Mouse (Mus musculus): ENCODE results near the gene Nfkb1.

The Nfkb1 gene

DNA sequence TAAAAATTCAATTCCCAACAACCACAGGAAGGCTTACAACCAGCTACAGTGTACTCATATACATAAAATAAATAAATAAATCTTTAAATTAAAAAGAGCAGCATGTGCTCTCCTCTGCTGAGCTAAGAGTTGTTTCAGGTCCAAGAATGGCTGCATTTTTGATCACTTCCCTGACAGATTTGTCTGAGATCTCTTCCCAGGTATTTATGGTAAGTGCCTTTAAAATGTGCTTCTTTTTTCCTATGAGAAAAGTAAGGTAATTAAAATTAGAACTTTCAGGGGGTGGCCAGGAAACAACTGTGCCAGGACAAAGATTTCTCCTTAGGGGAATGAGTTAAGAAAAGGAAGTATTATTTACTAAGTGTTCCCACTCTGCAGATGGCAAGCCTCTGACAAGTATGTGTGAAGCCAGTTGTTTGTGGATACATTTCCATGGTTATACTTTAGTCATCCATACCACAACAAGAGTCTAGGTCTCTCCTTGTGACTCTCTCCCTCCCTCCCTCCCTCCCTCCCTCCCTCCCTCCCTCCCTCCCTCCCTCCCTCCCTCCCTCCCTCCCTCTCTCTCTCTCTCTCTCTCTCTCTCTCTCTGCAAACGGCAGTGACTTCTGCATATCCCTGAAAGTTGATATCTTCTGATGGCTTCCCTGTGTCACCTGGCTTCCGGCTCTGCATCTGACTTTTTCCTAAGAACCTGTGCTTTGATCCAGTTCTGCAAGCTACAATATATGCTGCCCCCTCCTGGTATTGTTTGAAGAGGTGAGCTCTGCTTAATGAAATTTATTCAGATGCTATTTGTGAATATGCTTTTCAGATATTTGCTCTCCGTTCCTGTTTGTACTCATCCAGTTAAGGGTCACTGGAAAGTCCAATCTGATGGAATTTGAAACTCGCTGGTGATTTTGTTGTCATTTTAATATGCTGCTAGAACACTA lies 21.9 kb upstream of the Nfkb1 start:
- CTCF ChIA-PET = interaction anchor here (0.6 to 2.2 kb wide), 36 partner anchors 15 to 1108 kb away, joined by 3 to 15 read pairs (median 4); partner anchors contain the start of genes Bdh2 (in 2 of the 4) and Manba (in 1 of the 4)
- POLR2A ChIA-PET = no interaction called here

DNA sequence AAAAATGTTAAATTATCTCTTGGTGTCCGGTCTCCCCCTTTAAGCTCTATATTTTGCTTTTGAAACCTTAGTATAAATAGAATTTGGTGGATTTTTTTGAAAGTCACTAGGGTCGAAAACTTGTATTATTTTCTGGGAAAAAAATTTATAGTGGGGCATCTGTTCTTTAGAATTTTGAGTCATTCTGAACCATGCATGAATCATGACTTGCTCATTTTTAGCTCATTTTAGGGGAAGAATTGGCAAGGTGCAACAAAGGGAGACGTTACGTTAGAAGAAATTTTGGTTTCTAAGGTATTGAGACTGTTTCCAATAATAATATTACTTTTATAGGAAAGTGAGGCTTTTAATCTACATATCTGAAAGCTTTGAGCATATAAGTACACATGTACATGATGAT lies 20.3 kb upstream of the Nfkb1 start:
- ChIA-PET POLR2A (interaction anchor here in 1 of 4 experiments (1.0 to 1.6 kb wide), 2 partner anchors 14 to 20 kb away, joined by 3 to 4 read pairs; partner anchors contain the start of gene Nfkb1), CTCF (no interaction called here)

DNA sequence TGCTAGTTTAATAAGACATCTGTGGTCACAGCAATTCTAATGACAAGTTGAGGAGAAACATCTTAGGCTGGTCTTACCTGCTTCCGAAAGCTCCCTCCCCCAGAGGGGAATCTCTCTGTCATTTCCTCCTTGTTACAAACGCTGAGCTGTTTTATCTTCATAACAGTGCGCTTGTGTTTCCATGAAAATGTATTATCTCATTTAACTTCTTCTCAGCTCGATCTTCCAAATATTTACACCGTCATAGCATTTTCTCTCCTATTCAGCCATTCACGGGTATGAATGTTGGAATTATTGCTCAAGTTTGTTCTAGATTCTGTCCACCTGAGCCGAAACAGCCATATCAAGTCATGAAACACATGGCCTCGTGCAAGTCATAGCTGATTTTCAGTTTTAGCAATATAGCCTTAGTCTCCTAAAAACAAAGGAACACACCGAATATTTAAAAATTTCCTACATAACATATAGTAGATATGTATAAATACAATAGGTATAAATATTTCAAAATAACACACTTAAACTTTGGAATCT lies 19.8 kb upstream of the Nfkb1 start:
- ChIA-PET POLR2A (interaction anchor here in 1 of 4 experiments (1.0 to 1.6 kb wide), 2 partner anchors 15 to 19 kb away, joined by 3 to 4 read pairs; partner anchors contain the start of gene Nfkb1), CTCF (no interaction called here)

DNA sequence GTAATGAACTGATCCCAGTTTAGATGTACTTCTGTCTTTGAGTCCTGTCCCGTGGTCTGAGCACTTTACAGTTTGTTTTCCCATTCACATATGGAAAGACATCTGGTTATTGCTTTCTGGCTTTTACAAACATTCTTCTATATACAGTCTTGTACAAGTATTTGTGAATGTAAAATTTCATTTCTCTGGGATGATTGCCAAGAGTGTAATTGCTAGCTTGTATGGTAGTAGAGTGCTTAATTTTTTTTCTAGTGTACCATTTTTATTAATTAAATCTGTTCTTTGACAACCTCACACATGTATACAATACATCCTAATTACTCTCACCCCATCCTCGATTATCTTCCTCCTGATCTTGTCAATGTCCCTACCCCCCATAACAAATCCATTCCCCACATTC lies 12.0 kb upstream of the Nfkb1 start:
- ChIA-PET CTCF (no interaction called here), POLR2A (interaction anchor here in 1 of 4 experiments (1.0 kb wide), 1 partner anchor 11 kb away, joined by 4 read pairs; no protein-coding TSS in a partner anchor)

DNA sequence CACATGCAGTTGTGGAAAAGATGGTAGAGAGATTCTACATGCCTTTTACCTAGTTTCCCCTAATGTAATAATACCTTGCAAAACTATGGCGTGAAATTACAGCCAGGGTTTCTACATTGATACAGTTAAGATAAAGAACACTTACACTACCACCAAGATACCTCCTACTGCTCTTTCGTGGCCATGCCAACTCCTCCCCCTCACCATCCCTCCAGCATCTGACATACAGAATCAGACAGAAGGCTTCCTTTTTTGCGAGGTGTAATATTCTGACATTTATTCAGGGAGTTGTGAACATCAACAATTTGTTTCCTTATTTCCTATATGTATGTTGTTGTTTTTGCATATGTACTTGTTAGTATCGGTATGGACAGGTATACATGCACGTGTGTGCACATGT lies 11.3 kb upstream of the Nfkb1 start:
- ChIA-PET CTCF (no interaction called here), POLR2A (no interaction called here)

DNA sequence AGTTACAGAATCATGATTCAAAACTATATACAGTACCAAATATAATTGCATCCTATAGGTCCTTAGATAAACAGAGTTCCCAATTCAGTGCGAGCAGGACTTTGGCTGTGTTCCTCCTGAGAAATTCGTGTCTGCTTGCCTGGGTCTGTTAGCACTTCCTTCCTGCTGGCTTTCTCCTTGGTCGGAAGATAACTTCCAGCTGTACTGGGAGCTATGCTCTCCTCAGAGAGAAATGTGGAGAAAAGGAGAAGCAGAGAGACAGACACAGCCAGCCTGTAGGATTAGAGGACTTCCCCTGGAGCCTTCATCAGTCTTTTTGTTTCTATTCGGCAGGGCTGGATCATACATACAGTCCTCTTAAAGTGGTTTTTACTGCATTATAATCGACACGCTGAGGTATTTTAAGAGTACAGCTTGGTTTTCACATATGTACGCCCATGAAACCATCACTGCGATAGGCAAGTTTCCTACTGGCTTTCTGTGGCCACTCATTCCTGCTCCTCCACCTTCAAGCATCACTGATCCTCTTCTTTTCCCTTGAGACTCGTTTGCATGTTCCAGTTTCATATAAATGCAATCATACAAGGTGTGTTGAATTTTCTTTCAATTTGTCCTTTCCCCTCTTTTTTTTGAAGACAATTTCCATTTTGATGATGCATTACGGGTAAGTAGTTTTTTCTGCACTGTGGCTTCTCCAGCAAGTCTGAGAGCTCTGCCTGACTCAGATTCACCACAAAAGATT lies 8.3 kb upstream of the Nfkb1 start:
- POLR2A ChIA-PET = no interaction called here
- CTCF ChIA-PET = no interaction called here

DNA sequence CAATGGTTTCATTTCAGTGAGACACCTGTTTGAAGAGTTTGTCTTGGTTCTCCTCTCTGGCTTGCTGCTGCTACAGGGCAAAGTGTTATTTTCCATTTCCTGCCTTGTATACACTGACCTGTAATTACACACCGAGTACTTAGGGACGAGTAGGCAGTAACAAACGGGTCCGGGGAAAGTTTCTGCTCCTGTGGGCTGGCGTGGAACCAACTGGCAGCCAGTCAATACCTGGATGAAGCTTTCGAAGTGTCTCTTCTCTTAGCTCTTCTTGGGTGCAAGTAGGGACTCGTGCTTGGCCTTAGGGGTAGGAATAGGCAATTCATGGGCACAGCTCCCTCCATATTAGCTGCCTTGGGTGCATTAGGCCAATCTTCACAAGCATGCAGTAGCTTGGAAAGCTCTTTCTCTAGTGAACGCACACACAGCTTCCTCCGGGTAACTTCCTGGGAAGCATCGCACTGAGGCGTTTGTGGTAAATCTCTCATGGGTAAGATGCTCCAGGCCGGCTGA lies 7.2 kb upstream of the Nfkb1 start:
- POLR2A ChIA-PET = interaction anchor here in 1 of 4 experiments (0.9 kb wide), 1 partner anchor 254 kb away, joined by 3 read pairs; no protein-coding TSS in a partner anchor
- CTCF ChIA-PET = interaction anchor here in 3 of 4 experiments (0.6 to 1.5 kb wide), 5 partner anchors 15 to 417 kb away, joined by 3 to 5 read pairs (median 4); partner anchors contain the start of gene Bdh2 (in 1 of the 3)

DNA sequence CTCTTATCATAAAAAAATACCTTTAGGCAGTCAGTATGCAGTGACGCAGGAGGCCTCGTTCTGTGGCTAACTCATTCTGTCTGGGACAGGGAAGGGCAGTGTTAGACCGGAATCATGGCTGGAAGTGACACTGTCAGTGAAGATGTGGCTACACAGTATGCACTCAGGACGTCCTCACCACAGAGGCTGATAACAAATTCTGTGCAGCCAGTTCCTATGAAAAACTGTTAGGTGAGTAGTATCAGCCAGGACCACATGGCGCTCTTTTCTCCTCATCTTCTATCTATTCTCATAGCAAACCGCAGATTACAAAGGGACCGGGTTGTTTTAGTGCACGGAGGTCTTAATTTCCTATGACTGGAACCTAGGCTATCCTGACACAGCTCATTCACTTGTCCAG lies 4.9 kb upstream of the Nfkb1 start:
- CTCF ChIA-PET = no interaction called here
- POLR2A ChIA-PET = no interaction called here

DNA sequence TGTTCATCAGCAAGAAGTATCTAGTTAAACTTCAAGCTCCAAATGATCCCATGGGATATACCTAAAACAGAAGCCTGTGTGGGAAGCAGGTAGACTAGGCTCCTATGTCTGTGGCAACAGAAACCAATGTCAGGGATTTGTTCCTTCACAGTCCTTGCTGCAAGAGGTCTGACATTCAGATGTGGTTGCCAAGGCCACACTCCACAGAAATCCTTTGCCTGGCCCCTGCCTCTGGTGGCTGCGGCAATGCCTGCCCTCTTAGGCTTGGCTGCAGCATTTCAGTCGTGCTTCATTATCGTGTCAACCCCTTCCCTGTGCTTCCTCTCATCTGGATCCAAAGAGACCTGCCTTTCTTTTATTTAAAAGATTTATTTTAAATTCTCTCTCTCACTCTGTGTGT lies 1.7 kb upstream of the Nfkb1 start:
- POLR2A ChIA-PET = interaction anchor here in 1 of 4 experiments (0.7 kb wide), 1 partner anchor 17 kb away, joined by 3 read pairs; no protein-coding TSS in a partner anchor
- CTCF ChIA-PET = interaction anchor here in 1 of 4 experiments (0.5 kb wide), 1 partner anchor 412 kb away, joined by 10 read pairs; the partner anchor contains the start of gene Bdh2

DNA sequence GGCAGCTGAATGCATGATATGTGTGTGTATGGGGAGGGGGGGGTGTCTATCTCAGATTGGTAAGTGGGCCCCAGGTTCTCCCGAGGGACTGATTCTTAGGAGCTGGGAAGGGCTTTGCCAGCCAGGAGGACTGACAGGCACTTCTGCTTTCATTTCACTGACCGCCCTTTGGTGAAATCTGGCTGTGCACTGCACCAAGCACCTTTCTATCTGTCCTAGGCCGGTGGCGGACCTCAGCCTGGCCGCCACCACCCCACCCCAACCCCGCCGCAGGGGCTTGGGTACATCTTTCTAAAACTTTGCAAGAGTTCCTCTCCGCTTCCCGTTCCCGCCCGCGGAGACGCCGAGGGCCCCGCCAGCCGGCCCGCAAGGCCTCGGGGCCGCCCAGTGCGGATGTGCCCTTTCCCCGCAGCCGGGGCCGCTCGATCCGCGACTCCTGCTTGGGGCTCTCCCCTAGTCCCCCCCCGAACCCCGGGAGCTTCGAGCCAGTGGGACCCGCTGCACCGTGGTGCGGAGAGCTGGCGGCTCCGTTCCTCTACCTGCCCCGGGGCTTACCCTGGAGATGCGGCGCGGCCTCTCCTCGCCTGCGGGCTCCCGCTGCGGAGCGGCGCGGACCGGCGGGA lies 668 bp downstream of the Nfkb1 start:
- ChIA-PET POLR2A (interaction anchor here in 3 of 4 experiments (0.6 to 2.4 kb wide), 8 partner anchors 9 to 252 kb away, joined by 3 to 8 read pairs (median 3); partner anchors contain the start of gene Ube2d3 (in 1 of the 3)), CTCF (interaction anchor here in 1 of 4 experiments (1.7 kb wide), 1 partner anchor 41 kb away, joined by 7 read pairs; no protein-coding TSS in a partner anchor)

DNA sequence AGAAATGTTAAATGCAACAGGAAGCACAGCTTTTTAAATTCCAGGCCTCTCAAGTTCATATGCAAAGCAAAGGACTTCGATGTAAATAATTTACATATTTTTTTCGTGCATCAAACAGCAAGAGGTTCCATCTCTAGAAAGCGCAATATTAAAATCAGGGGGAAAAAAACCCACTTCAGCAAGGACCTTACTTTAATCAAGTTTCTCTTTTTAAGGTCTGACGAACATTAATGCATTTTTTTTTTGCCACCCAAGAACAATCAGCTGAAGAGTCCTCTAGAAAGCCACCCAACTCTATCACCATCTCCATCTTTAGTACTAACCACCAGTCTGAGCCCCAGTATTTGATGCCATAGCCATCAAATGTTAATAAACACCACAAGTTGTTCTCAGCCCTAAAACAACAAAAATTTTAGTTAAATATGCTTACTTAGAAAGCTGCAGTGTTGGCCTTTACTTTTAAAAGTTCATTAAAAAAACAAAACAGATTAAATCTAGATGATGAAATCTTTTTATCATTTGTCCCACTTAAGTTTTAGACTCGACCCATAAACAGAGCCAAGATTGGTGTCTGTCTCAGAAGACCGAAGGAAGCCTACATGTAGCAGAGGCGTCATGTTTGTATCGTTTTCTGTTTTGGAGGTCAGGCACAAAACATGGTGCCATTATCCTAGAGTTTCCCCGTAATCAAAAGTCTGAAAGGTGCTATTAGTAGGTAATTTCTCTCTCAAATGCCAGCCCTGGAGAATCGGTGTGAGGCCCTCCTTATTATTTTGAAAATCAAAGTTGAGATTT lies 1.4 kb downstream of the Nfkb1 start:
- ChIA-PET CTCF (interaction anchor here in 2 of 4 experiments (0.5 to 0.9 kb wide), 2 partner anchors 24 to 41 kb away, joined by 3 to 4 read pairs; no protein-coding TSS in a partner anchor), POLR2A (interaction anchor here in 3 of 4 experiments (0.6 to 2.4 kb wide), 7 partner anchors 8 to 636 kb away, joined by 3 to 8 read pairs (median 3); partner anchors contain the start of gene Ube2d3 (in 1 of the 3))

DNA sequence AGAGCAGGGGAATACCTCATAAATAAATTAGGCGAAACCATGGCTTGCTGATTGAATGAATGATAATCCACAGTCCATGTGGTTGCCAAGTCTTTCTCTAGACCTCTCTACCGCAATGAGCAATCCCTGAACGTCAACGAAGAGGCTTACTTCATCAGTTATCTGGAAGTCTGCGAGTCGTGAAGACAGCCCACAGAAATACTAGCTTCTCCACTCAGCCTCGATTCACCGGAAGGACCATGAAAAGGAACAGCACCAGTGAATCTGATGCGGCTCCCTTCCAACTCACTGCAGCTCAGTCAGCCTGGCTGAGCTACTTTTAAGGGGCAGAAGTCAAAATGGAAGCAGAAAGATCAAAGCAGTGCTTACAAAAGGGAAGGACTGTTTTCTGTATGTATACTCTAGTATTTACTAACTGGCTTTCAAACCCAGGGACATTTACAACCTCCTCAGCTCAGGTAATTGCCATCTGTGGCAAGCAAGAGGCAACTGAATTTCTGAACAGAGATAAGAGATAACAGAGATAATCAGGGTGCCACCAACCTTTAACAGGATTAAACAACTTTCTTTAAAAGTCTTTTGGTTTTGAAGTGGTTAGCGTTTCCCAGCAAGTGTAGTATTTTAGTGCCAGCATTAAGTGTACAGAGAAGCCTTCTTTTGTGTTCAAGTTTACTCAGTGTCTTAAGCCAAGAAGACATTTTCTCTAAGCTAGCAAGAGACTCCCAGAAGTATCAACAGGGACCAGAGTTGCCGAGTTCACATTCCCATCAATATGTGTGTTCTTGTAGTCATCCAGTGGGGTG lies 2.2 kb downstream of the Nfkb1 start:
- ChIA-PET POLR2A (interaction anchor here in 2 of 4 experiments (0.7 to 0.9 kb wide), 3 partner anchors 17 to 635 kb away, joined by 3 read pairs; no protein-coding TSS in a partner anchor), CTCF (interaction anchor here in 3 of 4 experiments (0.5 to 1.1 kb wide), 3 partner anchors 24 to 42 kb away, joined by 3 to 4 read pairs (median 3); no protein-coding TSS in a partner anchor)

DNA sequence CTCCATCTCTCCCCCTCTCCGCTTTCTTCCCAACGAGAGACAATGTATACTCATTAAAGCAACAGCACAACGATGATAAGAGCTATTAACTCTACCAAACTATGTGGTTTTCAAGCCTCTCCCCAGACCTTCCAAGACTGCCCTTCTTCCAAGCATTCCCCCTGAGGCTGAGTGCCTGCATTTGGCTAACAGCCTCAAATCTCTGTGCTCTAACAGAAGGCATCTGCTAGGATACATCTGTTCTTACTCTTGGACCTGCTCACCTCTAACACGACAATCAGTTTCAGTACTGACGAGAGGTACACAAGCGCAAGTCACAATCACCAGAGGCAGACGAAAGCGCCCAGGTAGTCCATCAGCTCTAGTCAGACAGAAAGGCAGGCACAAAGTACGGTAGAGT lies 3.4 kb downstream of the Nfkb1 start:
- ChIA-PET POLR2A (no interaction called here), CTCF (interaction anchor here in 1 of 4 experiments (1.1 kb wide), 1 partner anchor 26 kb away, joined by 3 read pairs; no protein-coding TSS in a partner anchor)

DNA sequence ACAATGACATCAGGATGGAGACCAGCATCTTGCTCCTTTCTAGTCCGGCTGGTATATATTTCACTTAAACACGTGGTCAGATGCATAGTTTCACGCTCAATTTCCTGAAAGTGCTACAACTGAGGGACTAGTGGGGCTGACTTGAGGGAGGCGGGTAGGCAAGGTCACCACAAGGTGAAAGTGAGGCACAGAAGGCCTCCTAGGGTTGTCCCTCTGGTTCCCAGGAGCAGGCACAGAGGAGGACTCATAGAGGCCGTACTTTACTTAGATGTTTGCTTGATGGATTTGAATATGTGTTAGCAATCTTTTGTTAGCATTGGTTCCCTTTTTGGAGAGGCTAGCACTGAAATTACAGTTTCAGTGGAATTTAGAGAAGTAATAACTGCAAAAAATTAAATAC lies 4.9 kb downstream of the Nfkb1 start:
- CTCF ChIA-PET = no interaction called here
- POLR2A ChIA-PET = interaction anchor here in 1 of 4 experiments (1.0 to 1.1 kb wide), 2 partner anchors 12 to 45 kb away, joined by 3 to 4 read pairs; no protein-coding TSS in a partner anchor

DNA sequence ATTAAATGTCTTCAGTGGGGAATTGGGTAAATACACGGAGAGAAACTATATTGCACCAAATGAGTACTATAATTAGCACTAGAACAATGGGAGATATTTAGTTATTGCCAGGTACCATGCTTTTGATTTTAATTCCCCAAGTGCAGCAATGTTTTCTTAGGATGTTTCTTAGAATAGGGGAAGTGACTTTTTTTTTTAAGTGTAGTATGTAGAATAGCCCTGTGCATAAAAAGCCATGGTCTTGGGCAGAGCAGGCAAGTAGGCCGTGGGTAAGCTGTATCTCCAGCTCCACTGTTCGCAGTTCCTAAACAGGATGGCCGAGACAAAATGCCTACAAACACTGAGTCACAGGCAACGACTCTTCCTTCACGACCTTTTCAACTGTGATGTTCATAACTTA lies 8.1 kb downstream of the Nfkb1 start:
- ChIA-PET CTCF (interaction anchor here in 1 of 4 experiments (1.0 kb wide), 1 partner anchor 48 kb away, joined by 3 read pairs; no protein-coding TSS in a partner anchor), POLR2A (interaction anchor here in 2 of 4 experiments (0.7 to 1.9 kb wide), 2 partner anchors 8 to 92 kb away, joined by 3 to 8 read pairs; partner anchors contain the start of gene Nfkb1 (in 1 of the 2))

DNA sequence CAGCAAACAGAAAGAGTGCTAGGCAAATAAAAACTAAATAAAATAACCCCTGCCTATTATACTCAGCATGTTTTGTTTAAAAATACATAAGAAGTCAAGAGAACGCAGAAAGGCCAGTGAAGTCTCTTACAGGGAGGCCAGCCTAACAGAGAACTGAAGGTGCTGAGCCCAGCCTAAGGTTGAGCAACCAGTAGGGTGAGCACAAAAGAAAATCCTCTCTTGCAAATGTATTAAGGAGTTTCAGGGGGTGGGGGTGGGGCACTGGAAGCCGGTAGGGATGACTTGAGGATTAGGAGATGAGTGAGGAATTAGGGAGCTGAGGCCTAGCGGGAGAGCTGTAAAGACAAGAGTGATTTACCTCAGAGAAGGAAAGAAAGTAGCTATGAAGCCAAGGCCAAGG lies 9.1 kb downstream of the Nfkb1 start:
- ChIA-PET POLR2A (interaction anchor here in 3 of 4 experiments (0.5 to 1.9 kb wide), 4 partner anchors 9 to 205 kb away, joined by 3 to 8 read pairs (median 3); partner anchors contain the start of gene Nfkb1 (in 2 of the 3)), CTCF (interaction anchor here in 1 of 4 experiments (1.0 kb wide), 1 partner anchor 49 kb away, joined by 3 read pairs; no protein-coding TSS in a partner anchor)

Data from embryonic stem cell, embryonic (primary cell).